8 mouse cellular contexts compared by ENCODE assay signal in genomic region chr11:30771904-30772581, GRCm38 (mm10). TPM values are rescaled to one million over a fixed set of nuclear protein-coding genes. Genes with fewer than 3 reads are reported as not detected.
DNase-seq lines count a peak whose midpoint lies in the region; ATAC-seq and TF ChIP-seq lines count a peak whose summit lies in the region.

No protein-coding gene starts in this region.

- peaks cover 16% of the 10 kb centered on the region; the same call in 1 of the 2 replicates for H3K79me2 ChIP-seq in liver, adult 2 months (ENCODE audit: control insufficient read depth, insufficient read depth, low read length)

- peak; percentile 60 for DNase-seq in 3T3-L1 (ENCODE audit: low read depth, low spot score)
- DNase-seq in adrenal gland, postnatal 10 days: peak; percentile 71
- peak; percentile 76 for DNase-seq in embryonic facial prominence, embryonic 10.5 days (ENCODE audit: low spot score)
- peak; percentile 47 to 74 for DNase-seq in heart, adult 18-20 months
- peak; percentile 54 for DNase-seq in kidney, adult 9 months
- DNase-seq in liver, adult 2 months (ENCODE audit: extremely low read depth, low read depth, low spot score): peak; percentile 55
- peak; percentile 60 to 83 for DNase-seq in spleen, postnatal 4 days (ENCODE audit: low spot score in 2 of 2)

- peak; percentile 49 for ATAC-seq in monocyte, adult 5-6 weeks (replicated peaks; ENCODE audit: insufficient number of reproducible peaks, low FRiP score, low TSS enrichment, poor library complexity, severe bottlenecking)

- H3K9me3 ChIP-seq in embryonic facial prominence, embryonic 10.5 days: no peaks in the 10 kb centered on the region

- under 1% methylated on average over 64 of the region's 64 CpGs for WGBS in embryonic facial prominence, embryonic 10.5 days
- under 1% methylated on average over 63 of the region's 64 CpGs for WGBS in liver, adult 2 months

- 0 out of 2 replicates have a peak, but pooled peaks have one; percentile 11 for TF ChIP-seq POLR2A in liver, adult 2 months (IDR thresholded peaks at IDR 0.05; ENCODE audit: extremely low read depth, insufficient read depth, low read length)

- H3K27ac ChIP-seq in embryonic facial prominence, embryonic 10.5 days (replicated peaks): peak overlapping the region; percentile 97
- H3K27ac ChIP-seq in liver, adult 2 months (replicated peaks; ENCODE audit: insufficient read depth, low read depth, low read length): peak overlapping the region; percentile 81

- H3K9ac ChIP-seq in liver, adult 2 months (ENCODE audit: low read depth, low read length): peak overlapping the region; percentile 69

- H3K4me1 ChIP-seq in embryonic facial prominence, embryonic 10.5 days: peaks cover 14% of the 10 kb centered on the region
- peaks cover 16% of the 10 kb centered on the region for H3K4me1 ChIP-seq in liver, adult 2 months (ENCODE audit: control insufficient read depth, insufficient read depth, low read length)

- H3K4me3 ChIP-seq in embryonic facial prominence, embryonic 10.5 days: peak overlapping the region; percentile 88
- H3K4me3 ChIP-seq in liver, adult 2 months (ENCODE audit: insufficient read depth, low read depth, low read length): peak overlapping the region; percentile 100

- no peaks in the 10 kb centered on the region for H3K36me3 ChIP-seq in embryonic facial prominence, embryonic 10.5 days (replicated peaks)
- H3K36me3 ChIP-seq in liver, adult 2 months (ENCODE audit: control insufficient read depth, insufficient read depth, low read length): no peaks in the 10 kb centered on the region

- TF ChIP-seq CTCF in liver, adult 2 months (IDR thresholded peaks at IDR 0.05; ENCODE audit: low read depth, low read length): no peak

- no peaks in the 10 kb centered on the region for H3K27me3 ChIP-seq in embryonic facial prominence, embryonic 10.5 days (replicated peaks; ENCODE audit: low read depth, poor library complexity, severe bottlenecking)
- no peaks in the 10 kb centered on the region for H3K27me3 ChIP-seq in liver, adult 2 months (ENCODE audit: control insufficient read depth, insufficient read depth, low read length)

RNA-seq across cellular contexts. Expression of gene Psme4, which starts 0.5 kb away (rescaled TPM):
- total RNA-seq in adrenal gland, postnatal 10 days (2021): 10 to 100 TPM; 56.9 to 72.2 TPM
- polyA plus RNA-seq in embryonic facial prominence, embryonic 10.5 days (2016; fragmentation: Nextera tagmentation; extraction: Ambion mirVana): 28.5 and 29.5 TPM in 2 replicates
- total RNA-seq in heart, adult 18-20 months (2021): 100 to 1,000 TPM; 195 to 202 TPM
- 71.4 and 77.8 TPM in 2 replicates for total RNA-seq in liver, adult 2 months (2014; rRNA removed)
- polyA plus RNA-seq in liver, adult 2 months (2012; rRNA removed): 10.7 and 10.9 TPM in 2 replicates
- 58.8 to 80.2 TPM (median 59.9 TPM) in 3 replicates for total RNA-seq in monocyte, adult 5-6 weeks (2017)

Comparison
In these comparisons a context has a peak if more than half of its experiments do, and no peak if none do; other contexts are left out.
1. Peak in every context shown above with its lines: DNase-seq, ATAC-seq, H3K4me3 ChIP-seq and H3K27ac ChIP-seq.